Mouse (Mus musculus): ENCODE measurements at regions not wholly inside any gene's neighbourhood (a gene's known extent, or its start where the extent isn't known, plus 50 kb on each side); places are given as distances from the start of the nearest gene placed in this dataset.

DNA sequence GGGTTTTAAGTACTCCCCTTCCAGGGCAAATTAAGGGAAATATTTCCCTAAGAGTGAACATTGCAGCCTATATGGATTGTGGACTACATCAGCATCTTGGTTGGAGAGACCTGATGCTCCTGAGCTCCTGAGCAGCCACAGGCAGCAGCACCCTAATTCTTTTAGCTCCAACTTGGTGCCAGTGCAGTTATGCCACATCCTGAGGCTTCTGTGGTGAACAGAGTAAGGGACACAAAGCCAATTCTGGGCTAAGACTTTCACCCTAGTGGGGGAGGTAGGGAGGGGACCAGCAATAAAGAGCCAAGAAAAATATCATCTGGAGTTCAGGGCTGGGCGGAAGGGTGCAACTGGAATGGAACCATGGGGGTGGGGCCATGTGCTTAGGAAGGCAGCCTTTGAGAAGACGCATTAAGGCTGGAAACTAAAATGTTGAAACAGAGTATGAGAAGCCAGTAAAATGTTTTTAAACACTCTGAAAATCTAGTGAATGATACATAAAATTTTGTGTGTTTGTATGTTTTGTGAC lies 182.1 kb upstream of the Jun start:
- no peak for DNase-seq

DNA sequence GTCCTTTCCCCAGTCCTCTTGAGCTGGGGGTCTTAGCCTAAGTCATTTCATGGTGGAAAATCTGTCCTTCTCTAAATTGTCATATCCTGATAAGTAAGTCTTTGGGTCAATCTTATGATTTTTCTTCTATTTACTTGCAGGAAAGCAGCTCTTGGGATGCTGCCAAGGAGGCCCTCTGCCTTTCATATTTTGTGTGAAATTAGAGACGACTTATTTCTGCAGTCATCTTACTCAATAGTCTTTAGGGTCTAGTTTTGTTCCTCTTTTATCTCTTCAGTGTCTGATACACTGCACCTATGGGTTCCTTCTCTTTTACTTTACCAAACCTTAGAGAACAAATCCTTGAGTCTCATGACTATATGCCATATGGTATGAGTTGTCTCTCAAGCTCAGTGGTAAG lies 196.0 kb upstream of the Jun start:
- DNase-seq: no peak

DNA sequence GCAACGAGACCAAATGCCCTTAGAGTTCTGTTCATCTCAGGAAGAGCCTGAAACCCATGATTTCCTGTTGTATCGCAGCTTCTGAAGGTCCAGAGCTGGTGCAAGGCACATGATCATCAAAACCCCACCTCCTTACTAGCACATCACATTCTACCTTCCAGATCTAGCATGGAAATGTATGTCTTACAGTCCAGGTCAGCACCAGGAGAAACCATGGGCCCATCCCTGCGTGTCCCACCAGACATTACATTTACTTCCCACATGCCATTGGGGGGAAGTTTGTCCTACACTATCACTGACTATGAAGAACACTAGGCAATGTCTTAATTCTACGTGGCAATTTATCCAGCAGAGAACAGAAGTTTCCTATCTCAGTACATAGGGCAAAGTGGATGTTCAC lies 197.0 kb upstream of the Jun start:
- no peak for DNase-seq

- DNase-seq: no peak
Observed at GRCm38 (mm10) chr4:95250083-95250482, 198.1 kb upstream of the Jun start.

- no peak for DNase-seq
Observed at GRCm38 (mm10) chr4:95269766-95270165, 217.7 kb upstream of the Jun start.

DNA sequence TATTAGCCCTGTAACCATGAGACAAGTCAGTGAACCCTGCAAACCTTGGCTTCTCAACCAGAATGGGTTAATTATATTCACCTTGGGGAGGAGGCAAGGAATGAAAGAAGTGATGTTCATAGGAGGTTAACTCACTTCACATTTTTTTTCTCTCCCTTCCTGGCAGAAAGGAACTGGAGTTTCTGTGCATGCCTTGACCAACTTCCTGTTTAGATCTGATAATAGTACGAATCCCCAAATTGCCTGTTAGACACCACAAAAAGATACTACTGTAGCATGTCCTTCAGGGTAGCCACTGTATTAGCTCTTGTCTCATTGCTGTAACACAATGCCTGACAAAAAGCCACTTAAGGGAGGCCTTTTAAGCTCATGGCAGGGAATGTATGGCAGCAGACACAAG lies 218.4 kb upstream of the Jun start:
- no peak for DNase-seq

- no peak for DNase-seq
Observed at GRCm38 (mm10) chr4:95276231-95276630, 224.2 kb upstream of the Jun start.

DNA sequence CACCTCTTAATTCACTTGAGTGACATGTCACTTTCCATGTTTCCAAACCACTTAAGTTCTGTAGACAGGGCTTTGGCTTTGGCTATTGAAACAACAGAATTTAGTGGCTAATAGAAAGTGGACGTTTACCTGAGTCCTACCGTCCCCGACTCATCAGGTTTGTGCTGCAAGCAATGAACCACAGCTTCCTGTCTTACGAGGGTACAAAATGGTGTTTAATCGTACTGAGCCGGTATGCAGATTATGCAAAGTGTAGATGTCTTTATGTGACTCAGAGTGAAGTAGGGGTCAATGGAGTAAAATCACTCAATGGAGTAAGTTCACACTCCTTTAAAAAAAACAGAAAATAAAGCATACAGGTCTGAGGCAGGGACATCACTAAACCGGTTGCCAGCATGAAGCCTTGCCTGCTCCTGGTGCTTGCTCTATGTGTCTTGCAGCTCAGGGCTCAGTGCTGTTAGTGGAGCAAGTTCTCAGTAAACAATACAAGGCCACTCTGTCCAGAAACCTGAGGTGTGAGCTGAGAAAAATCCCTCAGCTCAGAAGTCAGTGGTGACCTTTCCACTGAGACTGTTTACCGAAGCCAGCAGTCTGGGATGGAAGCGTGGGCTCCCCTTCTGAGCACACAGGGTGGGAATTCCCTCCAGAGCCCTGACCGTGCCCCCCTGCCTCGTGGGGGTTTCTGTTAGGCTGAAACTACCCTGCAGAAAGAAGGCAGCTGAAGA lies 226.1 kb upstream of the Jun start:
- DNase-seq: no peak

DNA sequence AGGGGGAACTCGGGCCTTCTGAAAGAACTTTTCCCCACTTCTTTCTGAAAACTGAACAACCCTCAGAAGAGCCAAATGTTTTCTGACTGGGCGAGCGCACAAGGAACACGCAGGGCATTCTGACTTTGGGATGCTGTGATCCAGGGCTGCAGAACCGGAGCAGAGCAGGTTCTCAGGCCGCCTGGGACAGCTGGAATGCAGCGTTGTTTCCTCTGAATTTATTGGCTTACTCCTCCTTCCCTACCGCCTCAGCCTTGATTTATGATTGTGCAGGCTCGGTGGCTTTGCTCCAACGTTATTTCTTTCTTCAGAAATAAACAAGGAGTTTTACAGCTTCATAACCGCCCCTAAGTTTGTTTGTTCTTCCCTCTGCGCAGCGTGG lies 226.7 kb upstream of the Jun start:
- no peak for DNase-seq

DNA sequence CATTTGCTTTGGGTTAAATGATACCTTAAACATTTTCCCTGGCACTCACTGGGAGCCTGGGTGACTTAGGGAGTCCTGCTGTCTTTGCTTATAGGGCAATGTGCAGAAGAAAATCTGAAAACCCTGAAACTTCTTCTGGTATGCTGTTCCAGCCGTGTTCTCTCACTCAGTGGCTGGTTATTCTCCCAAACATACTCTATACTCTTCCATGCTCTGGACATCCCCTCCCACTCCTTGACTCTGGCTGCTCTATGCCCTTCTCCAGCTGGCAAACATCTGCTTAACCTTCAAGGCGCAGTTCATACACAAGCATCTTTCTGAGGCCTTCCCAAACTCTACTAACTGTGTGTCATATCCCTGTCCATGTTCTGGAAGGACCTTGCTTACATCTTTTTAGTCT lies 227.2 kb upstream of the Jun start:
- no peak for DNase-seq

- no peak for DNase-seq
Observed at GRCm38 (mm10) chr4:95282083-95282482, 230.1 kb upstream of the Jun start.

GRCm38 (mm10) chr4:95283789-95284188 lies 231.8 kb upstream of the Jun start:
- DNase-seq: no peak

DNA sequence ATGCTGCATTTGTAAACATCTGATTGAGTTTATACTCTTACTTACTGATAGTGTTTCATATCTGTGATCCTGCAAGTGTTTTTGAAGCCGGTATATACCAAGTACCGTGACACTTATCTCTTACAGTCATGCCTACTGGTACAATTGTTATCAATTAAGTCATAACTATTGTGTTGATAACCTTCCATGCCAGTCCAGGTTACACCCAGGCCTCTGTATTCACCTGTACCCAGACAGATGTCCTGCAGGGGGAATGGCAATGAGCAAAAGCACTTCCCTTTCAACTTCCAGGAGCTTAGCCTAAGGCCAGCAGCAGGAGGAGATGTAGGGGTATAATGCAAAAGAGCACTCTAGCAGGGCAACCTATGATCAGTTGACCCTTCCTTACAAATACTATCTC lies 232.2 kb upstream of the Jun start:
- DNase-seq: no peak

- DNase-seq: no peak
Observed at GRCm38 (mm10) chr4:95284696-95285095, 232.7 kb upstream of the Jun start.

DNA sequence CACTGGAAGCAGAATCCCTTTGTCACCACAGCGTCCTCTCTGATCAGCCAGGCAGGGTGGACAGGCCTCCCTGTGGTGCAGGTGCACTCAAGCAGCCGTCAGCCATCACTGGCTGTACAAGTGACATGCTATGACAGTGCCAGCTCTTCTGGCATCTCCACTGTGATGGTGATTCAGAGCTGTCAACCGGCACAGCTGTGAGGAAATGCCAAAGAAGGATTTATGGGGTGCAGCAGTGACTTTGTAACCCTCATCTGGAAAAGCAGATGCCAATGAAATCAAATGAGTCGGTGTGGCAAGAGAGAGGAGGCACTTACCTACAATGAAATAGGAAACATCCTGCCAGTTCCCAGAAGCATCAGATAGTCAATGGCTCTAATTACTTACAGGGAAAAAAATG lies 238.3 kb upstream of the Jun start:
- DNase-seq: no peak

DNA sequence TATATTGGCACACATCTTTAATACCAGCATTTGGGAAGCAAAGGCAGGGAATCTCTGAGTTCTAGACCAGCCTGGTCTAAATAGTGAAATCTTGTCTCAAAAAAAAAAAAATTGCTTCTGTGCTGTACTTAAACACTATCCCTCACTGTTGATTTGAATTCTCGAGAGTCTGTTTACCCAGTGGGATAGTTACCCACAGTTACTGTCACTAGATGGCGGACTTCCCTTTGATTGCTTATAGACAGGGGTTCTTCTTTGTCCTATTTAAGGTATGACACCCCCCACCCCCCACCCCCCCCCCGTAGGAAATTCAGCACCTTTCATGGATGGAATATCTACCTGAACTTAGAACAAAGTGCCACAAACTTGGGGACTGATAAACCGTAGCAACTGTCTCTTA lies 242.1 kb upstream of the Jun start:
- no peak for DNase-seq

DNA sequence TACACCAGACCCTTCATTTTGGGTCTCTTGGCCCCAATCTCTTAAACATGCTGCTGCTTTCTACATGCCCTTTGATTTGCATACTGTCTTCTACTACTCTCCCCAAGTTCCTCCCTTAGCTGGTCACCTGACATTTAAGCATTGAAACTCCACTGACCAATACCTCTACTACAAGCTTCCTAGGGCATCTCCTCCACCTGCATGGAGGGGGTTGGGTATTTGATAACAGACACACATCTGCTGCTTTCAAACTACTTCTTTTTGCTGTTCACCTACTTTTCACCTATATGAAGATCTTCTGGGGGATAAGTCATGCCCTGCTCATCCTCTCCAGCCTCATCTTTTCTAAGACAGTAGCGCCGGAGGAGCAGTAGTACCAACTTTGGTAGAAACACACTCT lies 249.9 kb upstream of the Jun start:
- DNase-seq: no peak

DNA sequence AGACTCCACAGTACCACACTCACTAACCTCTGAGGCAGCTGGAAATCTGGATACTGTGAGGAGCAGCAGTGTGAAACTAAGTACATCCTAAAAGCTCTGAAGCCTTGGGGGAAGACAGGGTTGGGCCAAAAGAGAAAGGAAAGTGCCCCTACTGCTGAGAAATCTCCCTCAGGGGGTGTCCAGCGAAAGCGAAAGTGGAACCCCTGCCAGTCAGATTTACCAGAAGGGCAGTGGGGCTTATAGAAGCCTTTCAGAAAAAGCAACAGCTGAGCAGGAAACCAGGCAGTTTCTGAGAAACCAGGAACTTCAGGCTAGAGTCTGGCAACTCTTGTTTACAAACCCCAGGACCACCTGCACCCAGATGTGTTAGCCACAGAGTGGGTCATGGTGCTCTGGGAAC lies 251.3 kb upstream of the Jun start:
- DNase-seq: no peak

- no peak for DNase-seq
Observed at GRCm38 (mm10) chr4:95304006-95304405, 252.0 kb upstream of the Jun start.

DNA sequence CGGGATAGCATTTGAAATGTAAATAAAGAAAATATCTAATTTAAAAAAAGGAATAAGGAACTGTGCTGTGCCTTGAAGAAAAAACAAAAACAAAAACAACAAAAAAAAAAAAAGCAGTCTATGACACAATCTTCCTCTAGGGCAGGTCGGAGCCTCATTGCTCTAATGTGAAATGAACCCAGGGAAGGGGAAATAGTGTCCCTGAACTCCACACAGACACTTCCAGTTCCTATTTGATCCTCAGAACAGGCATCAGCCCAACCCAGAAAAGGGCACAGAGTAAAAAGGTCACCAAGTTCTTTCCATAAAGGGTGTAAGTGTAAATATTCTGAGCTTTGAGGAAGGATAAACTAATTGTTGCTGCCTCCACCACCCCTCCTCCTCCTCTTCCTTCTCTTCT lies 250.2 kb upstream of the Fggy start:
- DNase-seq: no peak

GRCm38 (mm10) chr4:95308469-95308895 lies 248.8 kb upstream of the Fggy start:
- DNase-seq: no peak

- no peak for DNase-seq
Observed at GRCm38 (mm10) chr4:95310410-95310809, 246.9 kb upstream of the Fggy start.

GRCm38 (mm10) chr4:95317821-95318290 lies 239.5 kb upstream of the Fggy start:
- peak; percentile 5 for DNase-seq

- DNase-seq: no peak
Observed at GRCm38 (mm10) chr4:95318561-95318960, 238.7 kb upstream of the Fggy start.

- DNase-seq: no peak
Observed at GRCm38 (mm10) chr4:95319036-95319435, 238.3 kb upstream of the Fggy start.

Data from right cerebral cortex, adult 18-20 months (tissue).